Mouse (Mus musculus): ENCODE measurements at regions not wholly inside any gene's neighbourhood (a gene's known extent, or its start where the extent isn't known, plus 50 kb on each side); places are given as distances from the start of the nearest gene placed in this dataset.

DNA sequence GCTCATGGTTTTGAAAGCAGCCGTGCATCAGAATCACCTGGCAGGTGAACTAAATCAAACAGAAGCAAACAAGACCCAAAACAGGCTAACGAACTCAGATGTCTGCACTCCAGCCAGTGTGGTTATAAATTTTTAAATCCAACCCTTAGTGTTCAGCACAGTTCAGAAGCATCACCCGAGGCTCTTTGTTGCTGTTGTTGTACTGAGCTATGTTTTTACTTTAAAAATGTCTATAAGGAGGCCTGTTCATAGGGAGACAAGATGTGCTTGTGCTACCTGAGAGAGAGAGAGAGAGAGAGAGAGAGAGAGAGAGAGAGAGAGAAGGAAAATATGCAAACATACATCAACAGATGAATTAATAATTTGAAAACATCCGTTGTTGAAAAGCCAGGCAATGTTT lies 1503.1 kb upstream of the Gm6569 start:
- 65% methylated on average over 4 of the region's 4 CpGs for WGBS
- Histone ChIP-seq H3K27ac (ENCODE audit: low read depth, low read length) (no peak overlapping the region), H3K9me3 (replicated peaks; ENCODE audit: control insufficient read depth, low read length) (no peaks in the 10 kb centered on the region), H3K4me3 (ENCODE audit: low read depth, low read length) (no peak overlapping the region), H3K27me3 (replicated peaks; ENCODE audit: control insufficient read depth, insufficient read depth, low read length) (no peaks in the 10 kb centered on the region), H3K4me1 (ENCODE audit: control insufficient read depth, insufficient read depth, low read length) (no peaks in the 10 kb centered on the region), H3K36me3 (ENCODE audit: control insufficient read depth, insufficient read depth, low read length) (no peaks in the 10 kb centered on the region), H3K9ac (ENCODE audit: low read length) (no peak overlapping the region), H3K4me2 (ENCODE audit: low read length) (no peak overlapping the region)
- no peak for ATAC-seq
- DNase-seq (ENCODE audit: low spot score), result no peak

DNA sequence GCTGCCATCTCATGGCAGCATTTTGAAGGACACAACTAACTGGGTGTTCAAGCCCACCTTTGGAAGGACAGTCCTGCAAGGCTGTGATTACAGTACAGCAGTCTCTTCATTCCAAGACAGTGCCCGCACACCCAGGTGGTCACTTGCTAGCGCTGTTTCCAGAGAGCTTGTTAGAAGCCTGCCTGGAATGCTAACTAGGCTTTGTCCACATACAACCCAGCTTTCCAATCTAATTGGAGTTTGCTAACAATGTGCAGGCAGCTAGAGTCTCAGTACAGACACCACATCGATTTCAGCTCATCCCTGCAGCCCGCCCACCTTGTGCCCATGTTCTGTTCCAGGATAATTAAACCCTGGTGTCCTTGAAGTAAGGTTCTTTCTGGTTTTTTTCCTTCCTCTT lies 1499.9 kb upstream of the Gm6569 start:
- Histone ChIP-seq H3K27ac (ENCODE audit: low read depth, low read length) (no peak overlapping the region), H3K4me3 (ENCODE audit: low read depth, low read length) (no peak overlapping the region), H3K27me3 (replicated peaks; ENCODE audit: control insufficient read depth, insufficient read depth, low read length) (no peaks in the 10 kb centered on the region), H3K4me2 (ENCODE audit: low read length) (no peak overlapping the region), H3K36me3 (ENCODE audit: control insufficient read depth, insufficient read depth, low read length) (no peaks in the 10 kb centered on the region), H3K9me3 (replicated peaks; ENCODE audit: control insufficient read depth, low read length) (no peaks in the 10 kb centered on the region), H3K4me1 (ENCODE audit: control insufficient read depth, insufficient read depth, low read length) (no peaks in the 10 kb centered on the region), H3K9ac (ENCODE audit: low read length) (no peak overlapping the region)
- DNase-seq (ENCODE audit: low spot score), result peak; percentile 5
- ATAC-seq, result no peak
- 43% methylated on average over 4 of the region's 4 CpGs for WGBS

DNA sequence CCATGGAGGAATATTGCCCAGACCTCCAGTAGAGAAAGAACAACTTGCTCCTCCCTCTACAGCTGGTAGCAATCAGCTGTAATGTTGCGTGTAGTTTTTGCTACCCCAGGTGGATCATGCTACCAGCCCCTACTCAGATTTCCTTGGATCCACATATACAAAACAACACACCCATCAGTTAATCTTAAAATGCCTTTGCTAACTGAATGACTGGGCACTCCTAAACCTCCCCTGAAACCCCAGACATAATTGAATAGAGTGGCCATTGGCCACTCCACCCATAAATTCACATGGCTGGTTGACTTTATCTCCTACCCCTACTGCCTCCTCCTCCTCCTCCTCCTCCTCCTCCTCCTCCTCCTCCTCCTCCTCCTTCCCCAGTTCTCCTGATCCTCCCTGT lies 1494.7 kb upstream of the Gm6569 start:
- H3K9me3 ChIP-seq (replicated peaks; ENCODE audit: control insufficient read depth, low read length), result no peaks in the 10 kb centered on the region
- DNase-seq (ENCODE audit: low spot score) (no peak), ATAC-seq (no peak)
- H3K4me2 ChIP-seq (ENCODE audit: low read length), result no peak overlapping the region
- no peaks in the 10 kb centered on the region for H3K4me1 ChIP-seq (ENCODE audit: control insufficient read depth, insufficient read depth, low read length)
- no peak overlapping the region for H3K27ac ChIP-seq (ENCODE audit: low read depth, low read length)
- H3K9ac ChIP-seq (ENCODE audit: low read length), result no peak overlapping the region
- WGBS, result 94% methylated on average over 1 of the region's 1 CpGs
- no peaks in the 10 kb centered on the region for H3K27me3 ChIP-seq (replicated peaks; ENCODE audit: control insufficient read depth, insufficient read depth, low read length)
- H3K36me3 ChIP-seq (ENCODE audit: control insufficient read depth, insufficient read depth, low read length), result no peaks in the 10 kb centered on the region
- no peak overlapping the region for H3K4me3 ChIP-seq (ENCODE audit: low read depth, low read length)

DNA sequence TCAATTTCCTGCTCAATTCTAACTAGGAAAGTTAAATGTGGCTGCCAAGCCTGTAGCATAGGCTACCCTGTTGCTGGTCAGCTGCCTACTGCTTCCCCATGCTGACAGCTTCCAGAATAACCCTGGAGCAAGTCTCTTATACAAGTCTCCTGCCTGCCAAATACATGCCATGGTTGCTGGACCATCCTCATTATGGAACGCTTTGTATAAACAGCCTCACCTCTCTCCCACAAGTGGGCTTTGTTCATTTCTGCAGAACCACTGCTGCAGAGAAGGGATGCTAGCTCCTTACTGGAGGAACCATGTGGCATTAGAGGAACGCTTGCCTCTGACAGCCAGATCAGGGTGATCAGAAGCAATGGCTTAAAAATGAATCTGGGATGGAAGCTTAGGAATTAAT lies 1492.4 kb upstream of the Gm6569 start:
- ATAC-seq, result no peak
- Histone ChIP-seq H3K27ac (ENCODE audit: low read depth, low read length) (no peak overlapping the region), H3K9ac (ENCODE audit: low read length) (no peak overlapping the region), H3K9me3 (replicated peaks; ENCODE audit: control insufficient read depth, low read length) (no peaks in the 10 kb centered on the region), H3K4me1 (ENCODE audit: control insufficient read depth, insufficient read depth, low read length) (no peaks in the 10 kb centered on the region), H3K4me3 (ENCODE audit: low read depth, low read length) (no peak overlapping the region), H3K36me3 (ENCODE audit: control insufficient read depth, insufficient read depth, low read length) (no peaks in the 10 kb centered on the region), H3K4me2 (ENCODE audit: low read length) (no peak overlapping the region), H3K27me3 (replicated peaks; ENCODE audit: control insufficient read depth, insufficient read depth, low read length) (no peaks in the 10 kb centered on the region)
- 64% methylated on average over 2 of the region's 2 CpGs for WGBS
- no peak for DNase-seq (ENCODE audit: low spot score)

DNA sequence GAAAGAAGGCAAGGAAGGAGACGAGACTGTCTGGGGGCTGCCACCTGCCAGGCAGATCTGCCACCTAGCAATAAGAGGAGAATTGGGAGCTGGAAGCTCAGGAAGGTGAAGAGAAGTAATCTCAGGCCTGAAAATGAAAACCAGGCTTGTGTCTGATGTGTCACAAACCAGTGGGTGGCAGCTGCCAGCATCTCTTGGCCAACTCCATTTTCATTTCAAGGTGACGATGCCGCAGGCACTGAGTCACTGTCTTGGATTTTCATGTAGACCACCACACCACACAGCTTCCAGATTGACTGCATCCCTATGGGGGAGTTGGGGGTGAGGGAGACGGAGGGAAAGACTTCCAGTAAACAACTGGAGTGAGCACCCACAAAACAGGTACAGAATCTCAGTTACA lies 1491.9 kb upstream of the Gm6569 start:
- Histone ChIP-seq H3K4me2 (ENCODE audit: low read length) (no peak overlapping the region), H3K9ac (ENCODE audit: low read length) (no peak overlapping the region), H3K27me3 (replicated peaks; ENCODE audit: control insufficient read depth, insufficient read depth, low read length) (no peaks in the 10 kb centered on the region), H3K36me3 (ENCODE audit: control insufficient read depth, insufficient read depth, low read length) (no peaks in the 10 kb centered on the region), H3K9me3 (replicated peaks; ENCODE audit: control insufficient read depth, low read length) (no peaks in the 10 kb centered on the region), H3K27ac (ENCODE audit: low read depth, low read length) (no peak overlapping the region), H3K4me3 (ENCODE audit: low read depth, low read length) (no peak overlapping the region), H3K4me1 (ENCODE audit: control insufficient read depth, insufficient read depth, low read length) (no peaks in the 10 kb centered on the region)
- 87% methylated on average over 4 of the region's 4 CpGs for WGBS
- ATAC-seq (no peak), DNase-seq (ENCODE audit: low spot score) (no peak)

DNA sequence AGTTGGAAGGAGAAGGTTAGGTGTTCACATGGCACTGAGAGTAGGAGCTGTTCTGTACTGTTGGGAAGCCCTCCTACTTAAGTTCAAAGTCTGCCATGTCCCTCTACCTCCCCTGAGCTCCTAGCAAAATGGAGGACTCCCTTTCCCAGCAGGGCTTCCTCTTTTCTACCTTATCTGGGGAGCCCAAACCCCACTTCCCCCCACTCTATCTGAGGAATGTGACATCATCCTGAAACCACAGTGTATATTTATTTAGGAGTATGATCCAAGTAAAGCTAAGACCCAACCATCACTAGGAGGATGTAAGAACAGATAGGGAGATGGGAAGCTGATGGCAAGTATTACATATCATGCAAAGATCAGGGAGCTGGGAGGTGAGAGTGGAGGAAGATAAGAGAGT lies 1490.6 kb upstream of the Gm6569 start:
- H3K4me1 ChIP-seq (ENCODE audit: control insufficient read depth, insufficient read depth, low read length), result no peaks in the 10 kb centered on the region
- H3K36me3 ChIP-seq (ENCODE audit: control insufficient read depth, insufficient read depth, low read length), result no peaks in the 10 kb centered on the region
- H3K27ac ChIP-seq (ENCODE audit: low read depth, low read length), result no peak overlapping the region
- H3K4me2 ChIP-seq (ENCODE audit: low read length), result no peak overlapping the region
- H3K9ac ChIP-seq (ENCODE audit: low read length), result no peak overlapping the region
- no peaks in the 10 kb centered on the region for H3K9me3 ChIP-seq (replicated peaks; ENCODE audit: control insufficient read depth, low read length)
- ATAC-seq, result no peak
- H3K27me3 ChIP-seq (replicated peaks; ENCODE audit: control insufficient read depth, insufficient read depth, low read length), result no peaks in the 10 kb centered on the region
- DNase-seq (ENCODE audit: low spot score), result no peak
- no peak overlapping the region for H3K4me3 ChIP-seq (ENCODE audit: low read depth, low read length)

DNA sequence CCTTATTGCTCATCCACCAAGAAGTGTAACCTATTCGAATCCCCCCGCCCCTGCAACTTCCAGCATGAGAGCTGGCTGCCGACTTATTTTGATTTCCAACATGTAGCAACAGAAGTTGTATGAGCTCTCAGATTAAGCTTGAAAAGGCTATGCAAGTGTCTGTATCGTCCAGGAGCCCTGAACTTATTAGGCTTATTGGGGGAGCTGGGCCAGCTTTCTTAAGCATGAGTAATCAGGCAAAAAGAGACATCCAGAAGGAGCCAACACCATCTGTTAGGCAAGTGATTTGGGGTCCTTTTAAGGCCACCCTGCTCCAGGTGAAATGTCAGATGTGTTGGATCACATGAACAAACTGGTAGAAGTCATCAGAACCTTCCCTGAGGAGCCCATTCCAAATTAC lies 1481.0 kb upstream of the Gm6569 start:
- Histone ChIP-seq H3K4me2 (ENCODE audit: low read length) (no peak overlapping the region), H3K9me3 (replicated peaks; ENCODE audit: control insufficient read depth, low read length) (no peaks in the 10 kb centered on the region), H3K27ac (ENCODE audit: low read depth, low read length) (no peak overlapping the region), H3K4me1 (ENCODE audit: control insufficient read depth, insufficient read depth, low read length) (no peaks in the 10 kb centered on the region), H3K9ac (ENCODE audit: low read length) (no peak overlapping the region), H3K27me3 (replicated peaks; ENCODE audit: control insufficient read depth, insufficient read depth, low read length) (no peaks in the 10 kb centered on the region), H3K36me3 (ENCODE audit: control insufficient read depth, insufficient read depth, low read length) (no peaks in the 10 kb centered on the region), H3K4me3 (ENCODE audit: low read depth, low read length) (no peak overlapping the region)
- no peak for ATAC-seq
- no peak for DNase-seq (ENCODE audit: low spot score)
- 74% methylated on average over 4 of the region's 4 CpGs for WGBS

DNA sequence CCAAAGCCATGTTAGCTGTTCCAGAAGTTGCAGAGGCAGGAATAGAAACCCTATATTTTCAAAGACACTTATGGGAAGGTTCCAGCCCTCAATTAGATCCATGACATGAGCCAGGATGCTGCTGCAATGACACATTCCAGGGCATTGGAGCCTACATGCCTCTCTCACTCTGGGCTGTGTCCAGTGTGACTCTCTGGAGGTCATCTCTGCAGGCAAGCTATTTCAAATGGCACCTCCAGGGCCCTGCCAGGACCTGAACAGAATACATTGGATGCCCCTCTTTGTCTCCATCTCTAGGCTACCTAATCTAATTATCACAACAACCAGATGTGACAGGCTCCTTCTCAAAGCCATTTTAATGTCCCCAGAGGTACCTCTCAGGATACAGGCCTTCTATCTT lies 1478.7 kb upstream of the Gm6569 start:
- H3K4me3 ChIP-seq (ENCODE audit: low read depth, low read length), result no peak overlapping the region
- ATAC-seq, result no peak
- no peaks in the 10 kb centered on the region for H3K4me1 ChIP-seq (ENCODE audit: control insufficient read depth, insufficient read depth, low read length)
- no peak for DNase-seq (ENCODE audit: low spot score)
- H3K36me3 ChIP-seq (ENCODE audit: control insufficient read depth, insufficient read depth, low read length), result no peaks in the 10 kb centered on the region
- no peaks in the 10 kb centered on the region for H3K27me3 ChIP-seq (replicated peaks; ENCODE audit: control insufficient read depth, insufficient read depth, low read length)
- no peak overlapping the region for H3K27ac ChIP-seq (ENCODE audit: low read depth, low read length)
- H3K4me2 ChIP-seq (ENCODE audit: low read length), result no peak overlapping the region
- H3K9me3 ChIP-seq (replicated peaks; ENCODE audit: control insufficient read depth, low read length), result no peaks in the 10 kb centered on the region
- no peak overlapping the region for H3K9ac ChIP-seq (ENCODE audit: low read length)

DNA sequence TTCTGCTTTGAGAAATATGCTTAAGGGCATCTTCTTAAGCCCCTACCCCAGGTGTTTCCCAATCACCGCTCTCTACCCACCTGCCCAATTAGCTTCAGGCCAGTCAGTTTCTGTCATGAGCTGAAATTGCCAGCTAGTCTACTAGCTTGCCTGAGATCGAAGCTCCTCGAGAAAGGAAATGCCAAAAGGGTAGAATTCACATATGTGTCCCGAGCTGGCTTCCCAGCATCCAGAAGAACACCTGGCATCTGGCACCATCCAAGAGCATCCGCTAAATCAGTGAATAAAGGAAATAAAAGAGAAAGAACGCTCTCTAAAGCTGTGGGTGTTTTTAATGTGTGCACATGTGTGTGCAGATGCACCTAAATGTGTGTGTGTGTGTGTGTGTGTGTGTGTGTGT lies 1474.7 kb upstream of the Gm6569 start:
- H3K4me2 ChIP-seq (ENCODE audit: low read length), result no peak overlapping the region
- no peaks in the 10 kb centered on the region for H3K9me3 ChIP-seq (replicated peaks; ENCODE audit: control insufficient read depth, low read length)
- H3K9ac ChIP-seq (ENCODE audit: low read length), result no peak overlapping the region
- no peaks in the 10 kb centered on the region for H3K36me3 ChIP-seq (ENCODE audit: control insufficient read depth, insufficient read depth, low read length)
- WGBS, result 82% methylated on average over 6 of the region's 6 CpGs
- H3K4me1 ChIP-seq (ENCODE audit: control insufficient read depth, insufficient read depth, low read length), result no peaks in the 10 kb centered on the region
- no peaks in the 10 kb centered on the region for H3K27me3 ChIP-seq (replicated peaks; ENCODE audit: control insufficient read depth, insufficient read depth, low read length)
- DNase-seq (ENCODE audit: low spot score), result no peak
- H3K4me3 ChIP-seq (ENCODE audit: low read depth, low read length), result no peak overlapping the region
- H3K27ac ChIP-seq (ENCODE audit: low read depth, low read length), result no peak overlapping the region
- ATAC-seq, result no peak

DNA sequence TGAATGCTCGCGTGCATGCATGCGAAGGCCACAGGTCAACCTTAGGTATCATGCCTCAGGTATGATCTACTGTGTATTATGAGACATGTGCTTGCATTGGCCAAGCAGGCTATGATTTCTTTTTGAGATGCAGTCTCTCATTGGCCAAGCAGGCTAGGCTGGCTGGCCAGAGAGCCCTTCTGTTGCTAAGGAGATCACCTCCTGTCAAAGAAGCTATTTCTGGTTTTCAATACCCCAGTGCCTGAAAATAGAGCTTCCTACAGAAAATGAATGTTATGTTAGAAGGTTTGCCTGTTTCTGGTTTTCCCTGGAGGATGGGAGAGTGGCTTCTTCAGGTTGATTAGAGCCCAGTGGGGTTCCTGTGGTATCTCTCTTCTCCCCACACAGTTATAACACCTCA lies 1474.3 kb upstream of the Gm6569 start:
- Histone ChIP-seq H3K4me2 (ENCODE audit: low read length) (no peak overlapping the region), H3K4me1 (ENCODE audit: control insufficient read depth, insufficient read depth, low read length) (no peaks in the 10 kb centered on the region), H3K36me3 (ENCODE audit: control insufficient read depth, insufficient read depth, low read length) (no peaks in the 10 kb centered on the region), H3K9me3 (replicated peaks; ENCODE audit: control insufficient read depth, low read length) (no peaks in the 10 kb centered on the region), H3K27me3 (replicated peaks; ENCODE audit: control insufficient read depth, insufficient read depth, low read length) (no peaks in the 10 kb centered on the region), H3K27ac (ENCODE audit: low read depth, low read length) (no peak overlapping the region), H3K4me3 (ENCODE audit: low read depth, low read length) (no peak overlapping the region), H3K9ac (ENCODE audit: low read length) (no peak overlapping the region)
- ATAC-seq, result no peak
- 100% methylated on average over 3 of the region's 3 CpGs for WGBS
- DNase-seq (ENCODE audit: low spot score), result no peak
